In genomic region chr15:83010990-83011664, GRCm38 (mm10) we compare ENCODE assay signal across 8 mouse cellular contexts. TPM values are rescaled to one million over a fixed set of nuclear protein-coding genes. Genes with fewer than 3 reads are reported as not detected.
DNase-seq lines count a peak whose midpoint lies in the region; ATAC-seq lines count a peak whose summit lies in the region.

No protein-coding gene starts in this region.

- intact Hi-C loops in heart, postnatal 10 days (cut with DNase I), result no loop called here

- peak; percentile 67 for ATAC-seq in embryonic facial prominence, embryonic 14.5 days (ENCODE audit: low read depth)
- peak; percentile 76 for ATAC-seq in neural tube, embryonic 14.5 days (ENCODE audit: low read depth)
- ATAC-seq in liver, embryonic 12.5 days, result no peak

- no peak overlapping the region for H3K27ac ChIP-seq in embryonic facial prominence, embryonic 14.5 days (replicated peaks; ENCODE audit: low read depth, low read length)
- no peak overlapping the region for H3K27ac ChIP-seq in neural tube, embryonic 14.5 days (ENCODE audit: low read depth, low read length)
- no peak overlapping the region for H3K27ac ChIP-seq in liver, embryonic 12.5 days

- no peak overlapping the region for H3K4me3 ChIP-seq in embryonic facial prominence, embryonic 14.5 days (ENCODE audit: low read depth, low read length)
- no peak overlapping the region for H3K4me3 ChIP-seq in neural tube, embryonic 14.5 days (ENCODE audit: low read depth, low read length)
- H3K4me3 ChIP-seq in liver, embryonic 12.5 days, result no peak overlapping the region

- no peaks in the 10 kb centered on the region for H3K9me3 ChIP-seq in embryonic facial prominence, embryonic 14.5 days (ENCODE audit: control insufficient read depth, low read length)
- H3K9me3 ChIP-seq in neural tube, embryonic 14.5 days (ENCODE audit: control insufficient read depth, low read length), result no peaks in the 10 kb centered on the region
- H3K9me3 ChIP-seq in liver, embryonic 12.5 days (replicated peaks), result no peaks in the 10 kb centered on the region

- peak; percentile 51 to 76 for DNase-seq in cerebellum, postnatal 4 days (ENCODE audit: low spot score in 2 of 2)
- no peak for DNase-seq in cerebellum, adult 9-10 months
- DNase-seq in embryonic facial prominence, embryonic 14.5 days (ENCODE audit: low spot score), result peak; percentile 90
- DNase-seq in heart, postnatal 10 days, result peak; percentile 69 to 80
- DNase-seq in left cerebral cortex, adult 11 months (ENCODE audit: low spot score), result peak; percentile 70
- no peak for DNase-seq in yolk sac, embryonic 10.5 days (ENCODE audit: low spot score)

- WGBS in embryonic facial prominence, embryonic 14.5 days, result 23% methylated on average over 12 of the region's 15 CpGs
- 16% methylated on average over 15 of the region's 15 CpGs for WGBS in neural tube, embryonic 14.5 days
- WGBS in liver, embryonic 12.5 days (ENCODE audit: insufficient replicate concordance), result 51% methylated on average over 15 of the region's 15 CpGs

- H3K27me3 ChIP-seq in embryonic facial prominence, embryonic 14.5 days (replicated peaks; ENCODE audit: control insufficient read depth, insufficient read depth, low read length), result no peaks in the 10 kb centered on the region
- no peaks in the 10 kb centered on the region; the same call in 1 of the 2 replicates for H3K27me3 ChIP-seq in neural tube, embryonic 14.5 days (ENCODE audit: control insufficient read depth, insufficient read depth, low read length)
- no peaks in the 10 kb centered on the region for H3K27me3 ChIP-seq in liver, embryonic 12.5 days (replicated peaks)

- H3K36me3 ChIP-seq in embryonic facial prominence, embryonic 14.5 days (ENCODE audit: control insufficient read depth, insufficient read depth, low read length), result no peaks in the 10 kb centered on the region
- no peaks in the 10 kb centered on the region for H3K36me3 ChIP-seq in neural tube, embryonic 14.5 days (ENCODE audit: control insufficient read depth, insufficient read depth, low read length)
- H3K36me3 ChIP-seq in liver, embryonic 12.5 days, result no peaks in the 10 kb centered on the region

- H3K9ac ChIP-seq in embryonic facial prominence, embryonic 14.5 days (ENCODE audit: low read depth, low read length), result no peak overlapping the region
- no peak overlapping the region for H3K9ac ChIP-seq in neural tube, embryonic 14.5 days (replicated peaks; ENCODE audit: low read depth, low read length)
- H3K9ac ChIP-seq in liver, embryonic 12.5 days, result no peak overlapping the region

- H3K4me1 ChIP-seq in embryonic facial prominence, embryonic 14.5 days (ENCODE audit: control insufficient read depth, insufficient read depth, low read length), result peaks cover 20% of the 10 kb centered on the region
- H3K4me1 ChIP-seq in neural tube, embryonic 14.5 days (ENCODE audit: control insufficient read depth, insufficient read depth, low read length), result peaks cover 16% of the 10 kb centered on the region
- peaks cover 22% of the 10 kb centered on the region for H3K4me1 ChIP-seq in liver, embryonic 12.5 days

- H3K4me2 ChIP-seq in embryonic facial prominence, embryonic 14.5 days (ENCODE audit: low read depth, low read length), result 0 out of 2 replicates have a peak overlapping the region, but pooled peaks have one; percentile 8
- H3K4me2 ChIP-seq in neural tube, embryonic 14.5 days (ENCODE audit: low read depth, low read length), result no peak overlapping the region
- no peak overlapping the region for H3K4me2 ChIP-seq in liver, embryonic 12.5 days

RNA-seq across cellular contexts. Expression of gene Nfam1, which starts 22.0 kb away (rescaled TPM):
- 4.7 and 6.0 TPM in 2 replicates for polyA plus RNA-seq in embryonic facial prominence, embryonic 14.5 days (2014; fragmentation: Nextera tagmentation; extraction: Ambion mirVana)
- total RNA-seq in heart, postnatal 10 days (2021), result 1 to 10 TPM; 1.6 to 2.2 TPM
- polyA plus RNA-seq in neural tube, embryonic 14.5 days (2014; fragmentation: Nextera tagmentation; extraction: Ambion mirVana), result 0.31 and 1.8 TPM in 2 replicates
- polyA plus RNA-seq in liver, embryonic 12.5 days (2016; fragmentation: Nextera tagmentation; extraction: Ambion mirVana), result 6.2 and 6.4 TPM in 2 replicates

RNA-seq across cellular contexts. Expression of gene Tcf20, which starts 23.5 kb away (rescaled TPM):
- polyA plus RNA-seq in embryonic facial prominence, embryonic 14.5 days (2014; fragmentation: Nextera tagmentation; extraction: Ambion mirVana), result 11.3 and 12.3 TPM in 2 replicates
- total RNA-seq in heart, postnatal 10 days (2021), result 10 to 100 TPM; 60.7 to 67.9 TPM
- 15.4 and 16.3 TPM in 2 replicates for polyA plus RNA-seq in neural tube, embryonic 14.5 days (2014; fragmentation: Nextera tagmentation; extraction: Ambion mirVana)
- 3.9 and 4.0 TPM in 2 replicates for polyA plus RNA-seq in liver, embryonic 12.5 days (2016; fragmentation: Nextera tagmentation; extraction: Ambion mirVana)

Comparison
In these comparisons a context has a peak if more than half of its experiments do, and no peak if none do; other contexts are left out.
1. DNase-seq: peak in cerebellum, postnatal 4 days (2 of 2), embryonic facial prominence, embryonic 14.5 days (single experiment), heart, postnatal 10 days (2 of 2) and left cerebral cortex, adult 11 months (single experiment); none in cerebellum, adult 9-10 months (single experiment) and yolk sac, embryonic 10.5 days (single experiment).